In genomic region chr7:119252742-119253141, GRCm38 (mm10) we compare ENCODE assay signal across 30 mouse cellular contexts.
DNase-seq lines count a peak whose midpoint lies in the region; ATAC-seq and TF ChIP-seq lines count a peak whose summit lies in the region.
"Had no signal": no experiment of that assay in that cellular context is flagged by ENCODE, and none has a peak within 500 bp of the region (broad histone marks: within the 10 kb centered on the region; RNA-seq: fewer than 3 reads in every experiment).

No protein-coding gene starts in this region.

- H3K4me2 ChIP-seq in liver, postnatal 0 days (ENCODE audit: low read depth, low read length): no peak overlapping the region
- H3K4me2 ChIP-seq in liver, embryonic 13.5 days: peak overlapping the region; percentile 45
- peak overlapping the region; percentile 41; the same call in 1 of the 2 replicates for H3K4me2 ChIP-seq in liver, embryonic 16.5 days (ENCODE audit: low read depth, low read length)
- H3K4me2 ChIP-seq in heart, embryonic 12.5 days: no peak overlapping the region
- H3K4me2 ChIP-seq: embryonic facial prominence, embryonic 12.5 days; embryonic facial prominence, embryonic 15.5 days; forebrain, embryonic 13.5 days; heart, embryonic 11.5 days; heart, embryonic 15.5 days; hindbrain, embryonic 14.5 days had no signal

- H3K4me1 ChIP-seq in liver, postnatal 0 days (ENCODE audit: insufficient read depth): no peaks in the 10 kb centered on the region
- H3K4me1 ChIP-seq in liver, embryonic 13.5 days (replicated peaks): peaks cover 54% of the 10 kb centered on the region
- H3K4me1 ChIP-seq in liver, embryonic 16.5 days (ENCODE audit: control insufficient read depth, low read depth, low read length): peaks cover 18% of the 10 kb centered on the region
- H3K4me1 ChIP-seq in heart, embryonic 10.5 days: no peaks in the 10 kb centered on the region
- no peaks in the 10 kb centered on the region for H3K4me1 ChIP-seq in heart, embryonic 12.5 days (replicated peaks)
- H3K4me1 ChIP-seq: embryonic facial prominence, embryonic 12.5 days; embryonic facial prominence, embryonic 15.5 days; forebrain, embryonic 10.5 days; forebrain, embryonic 13.5 days; heart, embryonic 15.5 days had no signal

- no peak overlapping the region for H3K9ac ChIP-seq in liver, postnatal 0 days (replicated peaks)
- H3K9ac ChIP-seq in liver, embryonic 13.5 days: no peak overlapping the region
- H3K9ac ChIP-seq in liver, embryonic 16.5 days (ENCODE audit: low read depth, low read length): no peak overlapping the region
- no peak overlapping the region for H3K9ac ChIP-seq in heart, embryonic 12.5 days
- H3K9ac ChIP-seq: embryonic facial prominence, embryonic 12.5 days; embryonic facial prominence, embryonic 15.5 days; forebrain, embryonic 13.5 days; heart, embryonic 15.5 days; hindbrain, embryonic 14.5 days had no signal

- no peaks in the 10 kb centered on the region for H3K36me3 ChIP-seq in liver, postnatal 0 days (replicated peaks; ENCODE audit: insufficient read depth, low read length)
- no peaks in the 10 kb centered on the region for H3K36me3 ChIP-seq in liver, embryonic 13.5 days
- no peaks in the 10 kb centered on the region for H3K36me3 ChIP-seq in liver, embryonic 16.5 days (ENCODE audit: control insufficient read depth, insufficient read depth)
- no peaks in the 10 kb centered on the region for H3K36me3 ChIP-seq in heart, embryonic 10.5 days
- H3K36me3 ChIP-seq in heart, embryonic 12.5 days: no peaks in the 10 kb centered on the region
- H3K36me3 ChIP-seq: embryonic facial prominence, embryonic 12.5 days; embryonic facial prominence, embryonic 15.5 days; forebrain, embryonic 10.5 days; heart, embryonic 15.5 days had no signal

- H3K9me3 ChIP-seq in liver, postnatal 0 days (ENCODE audit: low read length): no peaks in the 10 kb centered on the region
- no peaks in the 10 kb centered on the region for H3K9me3 ChIP-seq in liver, embryonic 13.5 days (replicated peaks)
- no peaks in the 10 kb centered on the region for H3K9me3 ChIP-seq in liver, embryonic 16.5 days (replicated peaks; ENCODE audit: control insufficient read depth, low read length)
- H3K9me3 ChIP-seq in heart, embryonic 10.5 days: no peaks in the 10 kb centered on the region
- H3K9me3 ChIP-seq in heart, embryonic 12.5 days (replicated peaks): no peaks in the 10 kb centered on the region
- H3K9me3 ChIP-seq: embryonic facial prominence, embryonic 12.5 days; embryonic facial prominence, embryonic 15.5 days; forebrain, embryonic 10.5 days; forebrain, embryonic 13.5 days; heart, embryonic 15.5 days had no signal

- no peak for ATAC-seq in liver, postnatal 0 days
- peak; percentile 86 for ATAC-seq in liver, embryonic 13.5 days (ENCODE audit: low read depth)
- ATAC-seq in liver, embryonic 16.5 days (ENCODE audit: low read depth): peak; percentile 80
- no peak for ATAC-seq in heart, embryonic 12.5 days (ENCODE audit: insufficient number of reproducible peaks, low FRiP score)
- ATAC-seq: CD4-positive, CD25-positive, alpha-beta regulatory T cell, adult 4 months; forebrain, embryonic 13.5 days; forebrain, embryonic 16.5 days; hindbrain, postnatal 0 days; inflammation-experienced regulatory T-cells, adult 6 months; Patski had no signal

- H3K27ac ChIP-seq in liver, postnatal 0 days (ENCODE audit: low read depth): no peak overlapping the region
- H3K27ac ChIP-seq in liver, embryonic 13.5 days: peak overlapping the region; percentile 74; the same call in 1 of the 2 replicates
- H3K27ac ChIP-seq in liver, embryonic 16.5 days (ENCODE audit: low read length): no peak overlapping the region
- no peak overlapping the region for H3K27ac ChIP-seq in heart, embryonic 10.5 days
- H3K27ac ChIP-seq in heart, embryonic 12.5 days (ENCODE audit: poor library complexity, severe bottlenecking): no peak overlapping the region
- H3K27ac ChIP-seq: embryonic facial prominence, embryonic 12.5 days; embryonic facial prominence, embryonic 15.5 days; forebrain, embryonic 10.5 days; forebrain, embryonic 13.5 days; heart, adult 2 months; heart, embryonic 15.5 days; hindbrain, embryonic 14.5 days; hindbrain, postnatal 0 days had no signal

- 42% methylated on average over 2 of the region's 2 CpGs for WGBS in liver, postnatal 0 days (ENCODE audit: insufficient replicate concordance)
- 31% methylated on average over 2 of the region's 2 CpGs for WGBS in liver, embryonic 13.5 days (ENCODE audit: insufficient replicate concordance)
- 34% methylated on average over 2 of the region's 2 CpGs for WGBS in liver, embryonic 16.5 days (ENCODE audit: insufficient replicate concordance)
- WGBS in heart, embryonic 10.5 days: 14% methylated on average over 2 of the region's 2 CpGs
- 12% methylated on average over 2 of the region's 2 CpGs for WGBS in heart, embryonic 12.5 days

- peak; percentile 63 for DNase-seq in liver
- DNase-seq in liver, postnatal 0 days: no peak
- peak; percentile 32 for DNase-seq in c-Kit-positive CD71-positive TER-119-positive erythroid progenitor cells, embryonic 14.5 days (ENCODE audit: low spot score)
- DNase-seq in liver, embryonic 13.5 days: peak; percentile 28
- no peak for DNase-seq in heart, embryonic 10.5 days (ENCODE audit: low spot score)
- DNase-seq in adrenal gland, adult 18-20 months (ENCODE audit: low spot score in 2 of 2): no peak
- DNase-seq: adrenal gland, adult 2 months; adrenal gland, postnatal 14 days; cerebellum, adult 18-20 months; cerebellum, adult 9-10 months; cerebellum, postnatal 25 days; gastrocnemius, postnatal 10 days; gastrocnemius, postnatal 36 days; heart, adult 2 months; heart, postnatal 14 days; heart, postnatal 4 days had no signal

- H3K4me3 ChIP-seq in liver, postnatal 0 days (ENCODE audit: low read depth, low read length): no peak overlapping the region
- no peak overlapping the region for H3K4me3 ChIP-seq in liver, embryonic 13.5 days (replicated peaks)
- no peak overlapping the region; the same call in 1 of the 2 replicates for H3K4me3 ChIP-seq in liver, embryonic 16.5 days (ENCODE audit: low read depth, low read length)
- H3K4me3 ChIP-seq in heart, embryonic 10.5 days: no peak overlapping the region
- no peak overlapping the region for H3K4me3 ChIP-seq in heart, embryonic 12.5 days
- H3K4me3 ChIP-seq: embryonic facial prominence, embryonic 12.5 days; embryonic facial prominence, embryonic 15.5 days; forebrain, embryonic 10.5 days; forebrain, embryonic 13.5 days; heart, adult 2 months; heart, embryonic 15.5 days had no signal

- no peak for TF ChIP-seq EP300 in liver, postnatal 0 days (IDR thresholded peaks at IDR 0.05; ENCODE audit: low read depth)

- H3K27me3 ChIP-seq in liver, postnatal 0 days (ENCODE audit: insufficient read depth, low read length): no peaks in the 10 kb centered on the region
- no peaks in the 10 kb centered on the region for H3K27me3 ChIP-seq in liver, embryonic 13.5 days
- no peaks in the 10 kb centered on the region for H3K27me3 ChIP-seq in liver, embryonic 16.5 days (ENCODE audit: control insufficient read depth, insufficient read depth, low read depth, low read length)
- H3K27me3 ChIP-seq in heart, embryonic 10.5 days (ENCODE audit: insufficient read depth, poor library complexity, severe bottlenecking): no peaks in the 10 kb centered on the region
- H3K27me3 ChIP-seq in heart, embryonic 12.5 days (replicated peaks): no peaks in the 10 kb centered on the region
- H3K27me3 ChIP-seq: embryonic facial prominence, embryonic 12.5 days; embryonic facial prominence, embryonic 15.5 days; forebrain, embryonic 13.5 days; heart, embryonic 15.5 days; Patski had no signal

- no peak for TF ChIP-seq CTCF in liver, postnatal 0 days (IDR thresholded peaks at IDR 0.05; ENCODE audit: low read depth)

Comparison
In these comparisons a context has a peak if more than half of its experiments do, and no peak if none do; other contexts are left out.
1. DNase-seq: peak in liver (single experiment), c-Kit-positive CD71-positive TER-119-positive erythroid progenitor cells, embryonic 14.5 days (single experiment) and liver, embryonic 13.5 days (single experiment); none in liver, postnatal 0 days (single experiment), heart, embryonic 10.5 days (single experiment) and adrenal gland, adult 18-20 months (0 of 2).
2. ATAC-seq: peak in liver, embryonic 13.5 days (single experiment) and liver, embryonic 16.5 days (single experiment); none in liver, postnatal 0 days (single experiment) and heart, embryonic 12.5 days (single experiment).
3. H3K4me2 ChIP-seq: peak in liver, embryonic 13.5 days (single experiment) and liver, embryonic 16.5 days (single experiment); none in liver, postnatal 0 days (single experiment) and heart, embryonic 12.5 days (single experiment).